Mouse (Mus musculus): ENCODE measurements around the gene Rab11fip5. TPM values are rescaled to one million over a fixed set of nuclear protein-coding genes. Genes with fewer than 3 reads are reported as not detected.
A peak's percentile ranks its signal among the peaks of the same experiment; 100 is the strongest.

Rab11fip5 gene
- polyA plus RNA-seq, 1 experiment, result 35.7 TPM

GRCm38 (mm10) chr6:85350157-85350556, 24.3 kb downstream of the Rab11fip5 start:
- no peak for DNase-seq (ENCODE audit: extremely low spot score in 1 of 2, low spot score in 1 of 2)

GRCm38 (mm10) chr6:85349246-85349645, 25.2 kb downstream of the Rab11fip5 start:
- peak in 1 of 2 experiments; percentile 73 for DNase-seq (ENCODE audit: extremely low spot score in 1 of 2, low spot score in 1 of 2)

- DNase-seq (ENCODE audit: extremely low spot score in 1 of 2, low spot score in 1 of 2), result no peak
Measured at GRCm38 (mm10) chr6:85348133-85348532, 26.3 kb downstream of the Rab11fip5 start.

- peak; percentile 80 to 92 for DNase-seq (ENCODE audit: extremely low spot score in 1 of 2, low spot score in 1 of 2)
Measured at GRCm38 (mm10) chr6:85346028-85346634, 28.3 kb downstream of the Rab11fip5 start.

- DNase-seq (ENCODE audit: extremely low spot score in 1 of 2, low spot score in 1 of 2), result no peak
Measured at GRCm38 (mm10) chr6:85344929-85345328, 29.5 kb downstream of the Rab11fip5 start.

- no peak for DNase-seq (ENCODE audit: extremely low spot score in 1 of 2, low spot score in 1 of 2)
Measured at GRCm38 (mm10) chr6:85343027-85343426, 31.4 kb downstream of the Rab11fip5 start.

- no peak for DNase-seq (ENCODE audit: extremely low spot score in 1 of 2, low spot score in 1 of 2)
Measured at GRCm38 (mm10) chr6:85341814-85342501, 32.5 kb downstream of the Rab11fip5 start.

- no peak for DNase-seq (ENCODE audit: extremely low spot score in 1 of 2, low spot score in 1 of 2)
Measured at GRCm38 (mm10) chr6:85340184-85340583, 34.2 kb downstream of the Rab11fip5 start.

GRCm38 (mm10) chr6:85339273-85339901, 35.0 kb downstream of the Rab11fip5 start:
- peak in 1 of 2 experiments; percentile 61 for DNase-seq (ENCODE audit: extremely low spot score in 1 of 2, low spot score in 1 of 2)

- DNase-seq (ENCODE audit: extremely low spot score in 1 of 2, low spot score in 1 of 2), result peak in 1 of 2 experiments; percentile 58
Measured at GRCm38 (mm10) chr6:85336944-85337343, 37.5 kb downstream of the Rab11fip5 start.

- no peak for DNase-seq (ENCODE audit: extremely low spot score in 1 of 2, low spot score in 1 of 2)
Measured at GRCm38 (mm10) chr6:85335352-85335751, 39.1 kb downstream of the Rab11fip5 start.

- no peak for DNase-seq (ENCODE audit: extremely low spot score in 1 of 2, low spot score in 1 of 2)
Measured at GRCm38 (mm10) chr6:85334851-85335250, 39.6 kb downstream of the Rab11fip5 start.

- no peak for DNase-seq (ENCODE audit: extremely low spot score in 1 of 2, low spot score in 1 of 2)
Measured at GRCm38 (mm10) chr6:85334251-85334650, 40.2 kb downstream of the Rab11fip5 start.

GRCm38 (mm10) chr6:85333732-85334131, 40.7 kb downstream of the Rab11fip5 start:
- DNase-seq (ENCODE audit: extremely low spot score in 1 of 2, low spot score in 1 of 2), result peak in 1 of 2 experiments; percentile 71

GRCm38 (mm10) chr6:85333000-85333669, 41.3 kb downstream of the Rab11fip5 start, which contains the start of gene Sfxn5:
TSS of gene Sfxn5 (minus strand) at chr6:85333422.
- peak; percentile 95 to 97 for DNase-seq (ENCODE audit: extremely low spot score in 1 of 2, low spot score in 1 of 2)

GRCm38 (mm10) chr6:85332351-85332999, 42.0 kb downstream of the Rab11fip5 start:
- DNase-seq (ENCODE audit: extremely low spot score in 1 of 2, low spot score in 1 of 2), result peak in 1 of 2 experiments; percentile 30

- no peak for DNase-seq (ENCODE audit: extremely low spot score in 1 of 2, low spot score in 1 of 2)
Measured at GRCm38 (mm10) chr6:85331736-85332135, 42.7 kb downstream of the Rab11fip5 start.

- DNase-seq (ENCODE audit: extremely low spot score in 1 of 2, low spot score in 1 of 2), result peak in 1 of 2 experiments; percentile 46
Measured at GRCm38 (mm10) chr6:85331221-85331735, 43.2 kb downstream of the Rab11fip5 start.

GRCm38 (mm10) chr6:85329666-85330185, 44.7 kb downstream of the Rab11fip5 start:
- DNase-seq (ENCODE audit: extremely low spot score in 1 of 2, low spot score in 1 of 2), result no peak

- no peak for DNase-seq (ENCODE audit: extremely low spot score in 1 of 2, low spot score in 1 of 2)
Measured at GRCm38 (mm10) chr6:85326564-85326963, 47.9 kb downstream of the Rab11fip5 start.

Measured in frontal cortex, adult 2 months (tissue).